Mouse (Mus musculus) testis, adult 2 months (tissue): ENCODE measurements around the gene Ap2a2.

Experiments
- CTCF ChIP-seq: fragments of 200-500 bp; IDR thresholded peaks from 2 replicates; pipeline ENCODE4 v1.5.1; 2012; ENCODE audit warnings: low read depth, mild to moderate bottlenecking, inconsistent platforms, low read length, moderate library complexity; ENCODE audit not compliant: control insufficient read depth, insufficient read depth, insufficient replicate concordance
- POLR2A ChIP-seq: fragments of 200-500 bp; IDR thresholded peaks from 2 replicates; pipeline ENCODE4 v1.6.1; 2012; ENCODE audit warnings: low read depth, mild to moderate bottlenecking, inconsistent platforms, low read length, moderate library complexity; ENCODE audit not compliant: control insufficient read depth

- no peak for TF ChIP-seq CTCF
- TF ChIP-seq POLR2A, result no peak
Observed at GRCm38 (mm10) chr7:141614329-141614832, 52.4 kb downstream of the Ap2a2 start.
